Mouse (Mus musculus) stomach, postnatal 0 days (tissue): ENCODE results near the gene Adamtsl4.
"Not testable (repeated sequence)": the region's sequence is repeated elsewhere in the genome, so short reads cannot be mapped to it uniquely, and the experiment has no call there.

Source experiments
- CTCF ChIP-seq: IDR thresholded peaks from 2 replicates; pipeline ENCODE4 v1.5.1; 2016; ENCODE audit warnings: antibody characterized with exemption, low read depth, mild to moderate bottlenecking, moderate library complexity
- EP300 ChIP-seq: optimal IDR thresholded peaks from 2 replicates; pipeline ENCODE3; 2016; ENCODE audit warnings: antibody characterized with exemption

DNA sequence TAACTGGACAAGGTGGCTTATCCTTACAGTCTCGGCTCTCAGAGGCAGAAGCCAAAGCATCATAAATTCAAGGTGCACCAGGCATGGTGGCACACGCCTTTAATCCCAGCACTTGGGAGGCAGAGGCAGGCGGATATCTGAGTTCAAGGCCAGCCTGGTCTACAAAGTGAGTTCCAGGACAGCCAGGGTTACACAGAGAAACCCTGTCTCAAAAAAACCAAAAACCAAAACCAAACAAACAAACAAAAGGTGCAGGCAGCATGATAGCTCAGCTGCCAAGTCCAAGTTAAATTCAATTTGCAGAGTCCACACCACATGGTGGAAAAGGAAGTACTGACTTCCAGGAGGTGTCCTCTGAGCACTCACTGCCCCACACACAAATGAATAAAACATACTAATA lies 33.3 kb downstream of the Adamtsl4 start:
- TF ChIP-seq CTCF, EP300: not testable (repeated sequence)
